Comparison of ENCODE assay signal across 15 mouse cellular contexts in the genomic region with DNA sequence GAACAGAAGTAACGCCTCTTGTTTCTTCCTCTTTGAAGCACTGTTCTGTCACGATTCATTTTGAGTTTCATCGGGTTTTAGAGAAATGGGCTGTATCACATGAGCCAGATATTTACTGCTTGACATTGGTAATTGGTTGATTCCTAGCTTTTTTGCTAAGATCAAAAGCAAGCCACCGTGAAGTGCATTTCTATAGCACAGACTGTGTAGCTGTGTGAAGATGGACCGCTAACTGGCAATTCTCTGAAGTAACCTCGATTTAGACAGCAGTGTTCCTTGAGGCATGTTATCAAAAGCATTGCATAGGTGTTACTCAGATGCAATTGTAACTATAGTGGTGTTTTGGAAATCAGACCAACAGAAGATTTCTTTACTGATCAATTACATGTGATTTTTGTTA.
"Had no signal": no experiment of that assay in that cellular context is flagged by ENCODE, and none has a peak within 500 bp of the region (broad histone marks: within the 10 kb centered on the region; RNA-seq: fewer than 3 reads in every experiment).

No protein-coding gene starts in this region.

- H3K4me3 ChIP-seq: neural tube, embryonic 15.5 days; stomach, embryonic 15.5 days had no signal

- H3K9ac ChIP-seq: neural tube, embryonic 15.5 days; stomach, embryonic 15.5 days had no signal

- H3K4me2 ChIP-seq: neural tube, embryonic 15.5 days; stomach, embryonic 15.5 days had no signal

- H3K27me3 ChIP-seq: neural tube, embryonic 15.5 days; stomach, embryonic 15.5 days had no signal

- H3K27ac ChIP-seq: neural tube, embryonic 15.5 days; stomach, embryonic 15.5 days; stomach, postnatal 0 days had no signal

- H3K9me3 ChIP-seq: neural tube, embryonic 15.5 days; stomach, embryonic 15.5 days had no signal

- H3K36me3 ChIP-seq: neural tube, embryonic 15.5 days; stomach, embryonic 15.5 days had no signal

- DNase-seq: retina, postnatal 1 day; right cerebral cortex, adult 18-20 months; right cerebral cortex, postnatal 14 days; right cerebral cortex, postnatal 25 days; right cerebral cortex, postnatal 4 days; spleen, adult 18-20 months; thymus, adult 18-20 months; thymus, adult 2 months; thymus, postnatal 14 days; thymus, postnatal 25 days; thymus, postnatal 36 days; thymus, postnatal 4 days had no signal
